29 mouse cellular contexts compared by ENCODE assay signal in genomic region chr5:121096744-121097143, GRCm38 (mm10).
"Had no signal": no experiment of that assay in that cellular context is flagged by ENCODE, and none has a peak within 500 bp of the region (broad histone marks: within the 10 kb centered on the region; RNA-seq: fewer than 3 reads in every experiment).

No protein-coding gene starts in this region.

- H3K9ac ChIP-seq: embryonic facial prominence, embryonic 12.5 days; embryonic facial prominence, embryonic 13.5 days; embryonic facial prominence, embryonic 15.5 days; forebrain, embryonic 12.5 days; forebrain, embryonic 13.5 days; forebrain, embryonic 15.5 days; forebrain, postnatal 0 days had no signal

- H3K27ac ChIP-seq: embryonic facial prominence, embryonic 10.5 days; embryonic facial prominence, embryonic 12.5 days; embryonic facial prominence, embryonic 13.5 days; embryonic facial prominence, embryonic 15.5 days; forebrain, embryonic 10.5 days; forebrain, embryonic 12.5 days; forebrain, embryonic 13.5 days; forebrain, embryonic 15.5 days; gastrocnemius, adult 2 months; heart, adult 2 months had no signal

- H3K27me3 ChIP-seq: embryonic facial prominence, embryonic 12.5 days; embryonic facial prominence, embryonic 13.5 days; embryonic facial prominence, embryonic 15.5 days; forebrain, embryonic 12.5 days; forebrain, embryonic 13.5 days; forebrain, embryonic 15.5 days had no signal

- H3K4me3 ChIP-seq: embryonic facial prominence, embryonic 10.5 days; embryonic facial prominence, embryonic 12.5 days; embryonic facial prominence, embryonic 13.5 days; embryonic facial prominence, embryonic 15.5 days; erythroblast, embryonic 14.5 days; forebrain, embryonic 10.5 days; forebrain, embryonic 12.5 days; forebrain, embryonic 13.5 days; forebrain, embryonic 15.5 days; gastrocnemius, adult 2 months; heart, adult 2 months had no signal

- DNase-seq: cerebellum, adult 2 months; cerebellum, adult 8-10 months; cerebellum, adult 9-10 months; cerebellum, adult 9-11 months; cerebellum, postnatal 10 days; cerebellum, postnatal 14 days; cerebellum, postnatal 25 days; cerebellum, postnatal 36 days; embryo, embryonic 11 days; forebrain, postnatal 0 days; gastrocnemius, adult 2 months; gastrocnemius, postnatal 10 days; gastrocnemius, postnatal 14 days; gastrocnemius, postnatal 25 days; gastrocnemius, postnatal 36 days; heart, adult 11 months; heart, adult 18-20 months; heart, adult 2 months had no signal

- ATAC-seq: forebrain, embryonic 13.5 days; forebrain, embryonic 14.5 days; forebrain, embryonic 15.5 days; forebrain, embryonic 16.5 days; forebrain, postnatal 0 days had no signal

- H3K4me1 ChIP-seq: embryonic facial prominence, embryonic 10.5 days; embryonic facial prominence, embryonic 12.5 days; embryonic facial prominence, embryonic 13.5 days; embryonic facial prominence, embryonic 15.5 days; forebrain, embryonic 10.5 days; forebrain, embryonic 12.5 days; forebrain, embryonic 15.5 days had no signal

- H3K9me3 ChIP-seq: embryonic facial prominence, embryonic 10.5 days; embryonic facial prominence, embryonic 12.5 days; embryonic facial prominence, embryonic 13.5 days; embryonic facial prominence, embryonic 15.5 days; forebrain, embryonic 10.5 days; forebrain, embryonic 12.5 days; forebrain, embryonic 15.5 days had no signal

- H3K4me2 ChIP-seq: embryonic facial prominence, embryonic 12.5 days; embryonic facial prominence, embryonic 13.5 days; embryonic facial prominence, embryonic 15.5 days; forebrain, embryonic 12.5 days; forebrain, embryonic 13.5 days; forebrain, embryonic 15.5 days had no signal

- H3K36me3 ChIP-seq: embryonic facial prominence, embryonic 10.5 days; embryonic facial prominence, embryonic 12.5 days; embryonic facial prominence, embryonic 13.5 days; embryonic facial prominence, embryonic 15.5 days; forebrain, embryonic 10.5 days; forebrain, embryonic 12.5 days; forebrain, embryonic 15.5 days had no signal
